Mouse (Mus musculus): Measurements from ENCODE around the gene Lsr. TPM values are rescaled to one million over a fixed set of nuclear protein-coding genes. Genes with fewer than 3 reads are reported as not detected.

The Lsr gene
- total and polyA plus RNA-seq, 2 experiments from 2014 or later: 17.6 to 25.1 TPM

GRCm38 (mm10) chr7:30965677-30966076 lies 7.6 kb downstream of the Lsr start:
- no peaks in the 10 kb centered on the region for H3K9me3 ChIP-seq (ENCODE audit: low read length)
- ATAC-seq (no peak), DNase-seq (no peak)
- H3K4me1 ChIP-seq (ENCODE audit: insufficient read depth): no peaks in the 10 kb centered on the region
- no peak overlapping the region; the same call in 1 of the 2 replicates for H3K9ac ChIP-seq
- WGBS: 74% methylated on average over 14 of the region's 14 CpGs
- no peaks in the 10 kb centered on the region for H3K36me3 ChIP-seq (ENCODE audit: insufficient read depth)
- H3K4me2 ChIP-seq (ENCODE audit: low read depth): no peak overlapping the region
- H3K27ac ChIP-seq (ENCODE audit: low read depth, low read length): no peak overlapping the region
- TF ChIP-seq CTCF (IDR thresholded peaks at IDR 0.05; ENCODE audit: low read depth): no peak
- H3K27me3 ChIP-seq (ENCODE audit: insufficient read depth, low read length): no peaks in the 10 kb centered on the region
- H3K4me3 ChIP-seq (ENCODE audit: low read depth, low read length): no peak overlapping the region

DNA sequence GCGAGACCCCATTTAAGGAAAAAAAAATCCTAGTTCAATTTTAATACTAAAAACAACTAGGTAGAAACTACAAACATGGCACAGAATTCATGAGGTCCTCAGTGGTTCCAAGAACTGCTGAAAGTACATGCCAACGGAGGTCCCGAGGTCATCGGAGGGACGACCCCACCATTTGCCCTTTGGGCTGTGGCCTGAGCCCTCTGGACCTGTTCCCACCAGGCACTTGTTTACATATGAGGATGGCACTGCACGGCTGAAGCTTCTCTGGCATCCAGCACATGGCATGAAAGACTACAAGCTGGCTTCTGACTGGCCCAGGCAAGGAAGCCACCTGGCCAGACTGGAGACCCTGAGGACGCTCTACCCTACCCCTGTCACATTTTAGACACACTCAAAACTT lies 8.9 kb downstream of the Lsr start:
- H3K4me3 ChIP-seq (ENCODE audit: low read depth, low read length): no peak overlapping the region
- no peak overlapping the region for H3K9ac ChIP-seq
- ATAC-seq (no peak), DNase-seq (no peak)
- 90% methylated on average over 7 of the region's 7 CpGs for WGBS
- H3K4me2 ChIP-seq (ENCODE audit: low read depth): no peak overlapping the region
- H3K36me3 ChIP-seq (ENCODE audit: insufficient read depth): no peaks in the 10 kb centered on the region
- no peaks in the 10 kb centered on the region for H3K4me1 ChIP-seq (ENCODE audit: insufficient read depth)
- H3K9me3 ChIP-seq (ENCODE audit: low read length): no peaks in the 10 kb centered on the region
- no peaks in the 10 kb centered on the region for H3K27me3 ChIP-seq (ENCODE audit: insufficient read depth, low read length)
- no peak for TF ChIP-seq CTCF (IDR thresholded peaks at IDR 0.05; ENCODE audit: low read depth)
- no peak overlapping the region for H3K27ac ChIP-seq (ENCODE audit: low read depth, low read length)

DNA sequence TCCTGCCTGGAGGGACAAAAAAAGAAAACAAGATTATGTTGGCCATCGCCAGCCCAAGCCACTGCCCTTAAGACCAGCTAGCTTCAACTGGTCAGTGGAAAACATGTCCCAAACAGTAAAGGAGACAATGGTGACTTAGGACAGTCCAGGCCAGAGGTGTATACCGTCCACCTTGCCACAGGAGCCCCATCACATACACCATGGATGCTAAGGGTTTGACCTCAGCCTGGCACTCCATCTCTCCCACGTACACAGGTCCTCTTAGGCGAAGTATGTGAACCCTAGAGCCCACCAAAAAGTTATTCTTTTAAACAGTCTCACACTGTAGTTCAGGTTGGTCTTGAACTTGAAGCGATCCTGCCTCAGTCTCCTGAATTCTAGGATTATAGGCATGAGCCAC lies 10.4 kb downstream of the Lsr start:
- no peak for ATAC-seq
- H3K9me3 ChIP-seq (ENCODE audit: low read length): no peaks in the 10 kb centered on the region
- no peak overlapping the region for H3K4me3 ChIP-seq (ENCODE audit: low read depth, low read length)
- H3K36me3 ChIP-seq (ENCODE audit: insufficient read depth): no peaks in the 10 kb centered on the region; the same call in 1 of the 2 replicates
- 95% methylated on average over 5 of the region's 5 CpGs for WGBS
- no peak overlapping the region for H3K9ac ChIP-seq
- no peak for TF ChIP-seq CTCF (IDR thresholded peaks at IDR 0.05; ENCODE audit: low read depth)
- H3K27ac ChIP-seq (ENCODE audit: low read depth, low read length): no peak overlapping the region
- no peak for DNase-seq
- H3K4me2 ChIP-seq (ENCODE audit: low read depth): no peak overlapping the region
- no peaks in the 10 kb centered on the region for H3K27me3 ChIP-seq (ENCODE audit: insufficient read depth, low read length)
- peaks cover 8% of the 10 kb centered on the region for H3K4me1 ChIP-seq (ENCODE audit: insufficient read depth)

- Histone ChIP-seq H3K36me3 (ENCODE audit: insufficient read depth) (peaks cover under 1% of the 10 kb centered on the region; the same call in 1 of the 2 replicates), H3K27me3 (ENCODE audit: insufficient read depth, low read length) (no peaks in the 10 kb centered on the region), H3K9ac (no peak overlapping the region), H3K4me3 (ENCODE audit: low read depth, low read length) (no peak overlapping the region), H3K4me1 (ENCODE audit: insufficient read depth) (peaks cover 15% of the 10 kb centered on the region), H3K9me3 (ENCODE audit: low read length) (no peaks in the 10 kb centered on the region), H3K4me2 (ENCODE audit: low read depth) (no peak overlapping the region), H3K27ac (ENCODE audit: low read depth, low read length) (no peak overlapping the region)
- WGBS: 90% methylated on average over 6 of the region's 6 CpGs
- DNase-seq (no peak), ATAC-seq (no peak)
- no peak for TF ChIP-seq CTCF (IDR thresholded peaks at IDR 0.05; ENCODE audit: low read depth)
Measured at GRCm38 (mm10) chr7:30959786-30960349, 13.4 kb downstream of the Lsr start.

DNA sequence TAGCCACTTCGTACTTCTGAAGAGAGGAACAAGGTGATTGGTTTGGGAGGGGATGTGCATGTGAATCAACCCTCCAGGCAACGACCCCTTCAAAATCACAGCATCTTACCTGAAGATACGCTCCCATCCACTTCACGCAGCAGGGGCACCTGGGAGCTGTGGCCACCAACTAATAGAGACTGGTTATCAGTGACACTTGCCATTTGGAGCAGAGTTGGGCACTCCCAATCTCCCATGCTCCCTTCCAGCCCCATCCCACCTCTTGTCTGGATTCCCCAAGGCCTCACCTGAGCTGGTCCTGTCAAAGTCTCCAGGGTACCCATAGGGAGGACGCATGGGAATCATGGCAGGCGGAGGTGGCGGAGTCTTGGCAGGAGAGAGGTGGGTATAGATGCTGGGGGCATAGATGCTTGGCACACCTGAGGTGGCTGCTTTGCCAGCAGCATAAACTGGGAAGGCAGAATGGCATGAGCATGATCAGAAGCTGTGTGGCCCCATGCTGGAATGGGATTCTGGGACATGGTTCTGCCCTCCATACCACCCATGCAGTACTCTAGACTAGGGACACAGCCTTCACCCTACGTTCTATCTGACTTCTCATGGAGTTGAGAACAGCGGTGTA lies 14.3 kb downstream of the Lsr start:
- 95% methylated on average over 9 of the region's 9 CpGs for WGBS
- H3K9me3 ChIP-seq (ENCODE audit: low read length): no peaks in the 10 kb centered on the region
- DNase-seq: no peak
- H3K4me3 ChIP-seq (ENCODE audit: low read depth, low read length): no peak overlapping the region
- ATAC-seq: no peak
- no peak for TF ChIP-seq CTCF (IDR thresholded peaks at IDR 0.05; ENCODE audit: low read depth)
- no peak overlapping the region for H3K4me2 ChIP-seq (ENCODE audit: low read depth)
- no peak overlapping the region for H3K9ac ChIP-seq
- no peaks in the 10 kb centered on the region for H3K27me3 ChIP-seq (ENCODE audit: insufficient read depth, low read length)
- H3K36me3 ChIP-seq (ENCODE audit: insufficient read depth): peaks cover 9% of the 10 kb centered on the region
- H3K27ac ChIP-seq (ENCODE audit: low read depth, low read length): no peak overlapping the region
- H3K4me1 ChIP-seq (ENCODE audit: insufficient read depth): peaks cover 15% of the 10 kb centered on the region

- no peaks in the 10 kb centered on the region for H3K9me3 ChIP-seq (ENCODE audit: low read length)
- H3K27me3 ChIP-seq (ENCODE audit: insufficient read depth, low read length): no peaks in the 10 kb centered on the region
- peak overlapping the region; percentile 99 for H3K9ac ChIP-seq
- WGBS: 78% methylated on average over 28 of the region's 28 CpGs
- peaks cover 15% of the 10 kb centered on the region for H3K4me1 ChIP-seq (ENCODE audit: insufficient read depth)
- TF ChIP-seq CTCF (IDR thresholded peaks at IDR 0.05; ENCODE audit: low read depth): no peak
- ATAC-seq (no peak), DNase-seq (no peak)
- H3K36me3 ChIP-seq (ENCODE audit: insufficient read depth): peaks cover 16% of the 10 kb centered on the region
- peak overlapping the region; percentile 98; the same call in 1 of the 2 replicates for H3K27ac ChIP-seq (ENCODE audit: low read depth, low read length)
- peak overlapping the region; percentile 94 for H3K4me3 ChIP-seq (ENCODE audit: low read depth, low read length)
- peak overlapping the region; percentile 54 for H3K4me2 ChIP-seq (ENCODE audit: low read depth)
Measured at GRCm38 (mm10) chr7:30958109-30958865, 15.0 kb downstream of the Lsr start.

DNA sequence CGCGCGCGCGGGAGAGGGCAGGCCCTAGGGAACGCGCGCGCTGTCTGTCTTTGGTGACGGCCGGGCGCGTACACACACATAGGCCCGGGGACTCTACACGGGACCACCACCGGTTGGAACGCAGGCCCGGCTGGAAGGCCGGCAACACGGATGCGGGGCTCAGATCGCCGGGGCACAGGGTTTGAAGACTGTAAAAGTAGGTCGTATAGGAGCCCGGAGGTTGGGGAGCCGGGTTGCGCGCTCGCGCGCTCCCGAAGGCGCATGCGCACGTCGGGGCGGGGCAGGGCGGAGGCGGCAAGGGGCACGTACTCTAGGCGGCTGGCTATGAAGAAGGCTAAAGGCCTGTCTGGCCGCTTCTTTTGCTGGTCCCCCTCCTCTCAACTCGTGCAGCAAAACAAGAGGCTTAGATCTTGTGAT lies 15.9 kb downstream of the Lsr start:
- TF ChIP-seq CTCF (IDR thresholded peaks at IDR 0.05; ENCODE audit: low read depth): no peak
- under 1% methylated on average over 43 of the region's 43 CpGs for WGBS
- peak; percentile 71 for ATAC-seq

More for the DNA sequence above, 15.9 kb downstream of the Lsr start:
- DNase-seq: peak; percentile 94
- Histone ChIP-seq H3K9me3 (ENCODE audit: low read length) (no peaks in the 10 kb centered on the region), H3K9ac (peak overlapping the region; percentile 99), H3K4me2 (ENCODE audit: low read depth) (peak overlapping the region; percentile 54), H3K4me1 (ENCODE audit: insufficient read depth) (peaks cover 15% of the 10 kb centered on the region), H3K36me3 (ENCODE audit: insufficient read depth) (peaks cover 24% of the 10 kb centered on the region), H3K4me3 (ENCODE audit: low read depth, low read length) (peak overlapping the region; percentile 94), H3K27me3 (ENCODE audit: insufficient read depth, low read length) (no peaks in the 10 kb centered on the region), H3K27ac (ENCODE audit: low read depth, low read length) (peak overlapping the region; percentile 98)
